Mouse (Mus musculus) kidney, adult 8-10 months (tissue): ENCODE results near the gene Tpi1.
A peak's percentile ranks its signal among the peaks of the same experiment; 100 is the strongest.
"Not testable (repeated sequence)": the region's sequence is repeated elsewhere in the genome, so short reads cannot be mapped to it uniquely, and the experiment has no call there.

ENCODE experiments used
- DNase-seq, 2 experiments: peaks; one replicate each; pipeline ENCODE4 v3.0.0; 2022

Tpi1 gene

GRCm38 (mm10) chr6:124829799-124830700 lies 16.0 kb upstream of the Tpi1 start:
- peak; percentile 95 to 97 for DNase-seq

GRCm38 (mm10) chr6:124828868-124829798 lies 15.0 kb upstream of the Tpi1 start, which contains the start of the genes Usp5 and Cdca3:
Gene Usp5 (minus strand): TSS chr6:124829484.
Gene Cdca3 (plus strand): TSS chr6:124829547.
- peak; percentile 98 to 100 for DNase-seq

GRCm38 (mm10) chr6:124828101-124828592 lies 14.1 kb upstream of the Tpi1 start:
- peak; percentile 58 to 66 for DNase-seq

GRCm38 (mm10) chr6:124822049-124822448 lies 8.0 kb upstream of the Tpi1 start:
- no peak for DNase-seq

GRCm38 (mm10) chr6:124820891-124821290 lies 6.8 kb upstream of the Tpi1 start:
- DNase-seq, result no peak

GRCm38 (mm10) chr6:124817971-124818370 lies 3.9 kb upstream of the Tpi1 start:
- DNase-seq, result no peak

- no peak for DNase-seq
These were observed 3.5 kb upstream of the Tpi1 start for GRCm38 (mm10) chr6:124817563-124817962.

- DNase-seq, result no peak
These were observed 3.0 kb upstream of the Tpi1 start for GRCm38 (mm10) chr6:124817125-124817524.

- no peak for DNase-seq
These were observed 2.5 kb upstream of the Tpi1 start for GRCm38 (mm10) chr6:124816611-124817010.

GRCm38 (mm10) chr6:124814858-124815774 lies 1.0 kb upstream of the Tpi1 start:
- no peak for DNase-seq

- DNase-seq, result no peak
These were observed 352 bp upstream of the Tpi1 start for GRCm38 (mm10) chr6:124814448-124814847.

GRCm38 (mm10) chr6:124813496-124813895 lies 600 bp downstream of the Tpi1 start:
- peak; percentile 60 to 63 for DNase-seq

GRCm38 (mm10) chr6:124812848-124813247 lies 1.2 kb downstream of the Tpi1 start:
- DNase-seq, result peak in 1 of 2 experiments; percentile 41

- DNase-seq, result peak in 1 of 2 experiments; percentile 40
These were observed 2.2 kb downstream of the Tpi1 start for GRCm38 (mm10) chr6:124811701-124812560.

GRCm38 (mm10) chr6:124811403-124811665 lies 2.8 kb downstream of the Tpi1 start:
- DNase-seq, result no peak

GRCm38 (mm10) chr6:124810566-124811402 lies 3.3 kb downstream of the Tpi1 start:
- not testable (repeated sequence) for DNase-seq

GRCm38 (mm10) chr6:124809775-124810538 lies 4.1 kb downstream of the Tpi1 start:
- DNase-seq, result no peak

GRCm38 (mm10) chr6:124809052-124809774 lies 4.9 kb downstream of the Tpi1 start:
- peak; percentile 83 to 89 for DNase-seq
